Mouse (Mus musculus): Measurements from ENCODE around the gene Pltp.
"Not testable (repeated sequence)": the region's sequence is repeated elsewhere in the genome, so short reads cannot be mapped to it uniquely, and the experiment has no call there.

The Pltp gene

GRCm38 (mm10) chr2:164803921-164804313, 53.6 kb downstream of the Pltp start:
- no peak for DNase-seq

GRCm38 (mm10) chr2:164803201-164803920, 54.1 kb downstream of the Pltp start:
- no peak for DNase-seq

GRCm38 (mm10) chr2:164800252-164801004, 57.1 kb downstream of the Pltp start:
- DNase-seq: peak; percentile 56

- not testable (repeated sequence) for DNase-seq
Measured at GRCm38 (mm10) chr2:164798554-164798953, 59.0 kb downstream of the Pltp start.

- no peak for DNase-seq
Measured at GRCm38 (mm10) chr2:164795868-164796267, 61.6 kb downstream of the Pltp start.

- DNase-seq: peak; percentile 91
Measured at GRCm38 (mm10) chr2:164794293-164794692, 63.2 kb downstream of the Pltp start.

GRCm38 (mm10) chr2:164793772-164794171, 63.7 kb downstream of the Pltp start:
- no peak for DNase-seq

GRCm38 (mm10) chr2:164793236-164793635, 64.3 kb downstream of the Pltp start:
- peak; percentile 67 for DNase-seq

GRCm38 (mm10) chr2:164792400-164793190, 64.9 kb downstream of the Pltp start:
- DNase-seq: no peak

- DNase-seq: no peak
Measured at GRCm38 (mm10) chr2:164791841-164792261, 65.7 kb downstream of the Pltp start.

GRCm38 (mm10) chr2:164790451-164790850, 67.1 kb downstream of the Pltp start:
- DNase-seq: no peak
